Comparison of ENCODE assay signal across 9 mouse cellular contexts in the genomic region with DNA sequence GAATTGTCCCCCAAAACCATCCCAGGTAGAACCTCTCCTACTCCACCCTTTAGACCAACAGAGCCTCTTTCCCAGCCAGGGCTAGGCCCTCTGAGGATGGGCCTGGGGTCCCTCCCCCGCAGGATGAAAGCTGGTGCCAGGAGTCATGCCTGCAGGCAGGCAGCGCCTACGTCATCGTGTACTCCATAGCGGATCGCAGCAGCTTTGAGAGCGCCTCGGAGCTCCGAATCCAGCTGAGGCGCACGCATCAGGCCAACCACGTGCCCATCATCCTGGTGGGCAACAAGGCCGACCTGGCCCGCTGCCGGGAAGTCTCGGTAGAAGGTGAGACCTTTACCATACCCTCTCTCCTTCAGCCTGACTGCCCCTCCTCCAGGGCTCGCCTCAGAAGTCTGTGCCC. TPM values are rescaled to one million over a fixed set of nuclear protein-coding genes. Genes with fewer than 3 reads are reported as not detected.
DNase-seq lines count a peak whose midpoint lies in the region; ATAC-seq lines count a peak whose summit lies in the region.
"Had no signal": no experiment of that assay in that cellular context is flagged by ENCODE, and none has a peak within 500 bp of the region (broad histone marks: within the 10 kb centered on the region; RNA-seq: fewer than 3 reads in every experiment).

No protein-coding gene starts in this region.

- peak overlapping the region; percentile 6; the same call in 1 of the 2 replicates for H3K27ac ChIP-seq in heart, embryonic 12.5 days (ENCODE audit: poor library complexity, severe bottlenecking)
- H3K27ac ChIP-seq in limb, embryonic 11.5 days (replicated peaks; ENCODE audit: low read depth, low read length), result no peak overlapping the region
- H3K27ac ChIP-seq: liver, embryonic 13.5 days had no signal

- H3K9me3 ChIP-seq in heart, embryonic 12.5 days (replicated peaks), result no peaks in the 10 kb centered on the region
- H3K9me3 ChIP-seq in limb, embryonic 11.5 days (ENCODE audit: control insufficient read depth, low read length), result no peaks in the 10 kb centered on the region
- H3K9me3 ChIP-seq: liver, embryonic 13.5 days had no signal

- H3K9ac ChIP-seq in heart, embryonic 12.5 days, result 0 out of 2 replicates have a peak overlapping the region, but pooled peaks have one; percentile 48
- H3K9ac ChIP-seq in limb, embryonic 11.5 days (ENCODE audit: low read length), result no peak overlapping the region
- H3K9ac ChIP-seq: liver, embryonic 13.5 days had no signal

- H3K27me3 ChIP-seq in heart, embryonic 12.5 days (replicated peaks), result peaks cover 11% of the 10 kb centered on the region
- H3K27me3 ChIP-seq in limb, embryonic 11.5 days (ENCODE audit: control insufficient read depth, insufficient read depth, low read length), result peaks cover 8% of the 10 kb centered on the region; the same call in 1 of the 2 replicates

- WGBS in heart, embryonic 12.5 days, result 16% methylated on average over 17 of the region's 17 CpGs
- 34% methylated on average over 17 of the region's 17 CpGs for WGBS in limb, embryonic 11.5 days

- H3K4me1 ChIP-seq in heart, embryonic 12.5 days (replicated peaks), result peaks cover 54% of the 10 kb centered on the region
- H3K4me1 ChIP-seq in limb, embryonic 11.5 days (ENCODE audit: control insufficient read depth, insufficient read depth, low read length), result peaks cover 3% of the 10 kb centered on the region; the same call in 1 of the 2 replicates
- H3K4me1 ChIP-seq: liver, embryonic 13.5 days had no signal

- ATAC-seq in heart, embryonic 12.5 days (ENCODE audit: insufficient number of reproducible peaks, low FRiP score), result no peak
- ATAC-seq in limb, embryonic 11.5 days (ENCODE audit: insufficient number of reproducible peaks, low FRiP score, low TSS enrichment, low read depth), result no peak

- no peak for DNase-seq in heart, postnatal 36 days
- DNase-seq in retina, postnatal 1 day, result peak; percentile 34
- DNase-seq in retina, embryonic 14.5 days (ENCODE audit: low spot score), result no peak
- peak; percentile 44 for DNase-seq in limb, embryonic 11.5 days (ENCODE audit: low spot score)
- no peak for DNase-seq in urinary bladder, postnatal 10 days (ENCODE audit: low spot score)
- no peak for DNase-seq in left cerebral cortex, adult 9 months (ENCODE audit: low spot score in 2 of 2)
- no peak for DNase-seq in layer of hippocampus, adult 9-11 months
- DNase-seq: liver, embryonic 13.5 days had no signal

- intact Hi-C loops in heart, postnatal 36 days (cut with DNase I), result no loop called here

- no peaks in the 10 kb centered on the region for H3K36me3 ChIP-seq in heart, embryonic 12.5 days
- H3K36me3 ChIP-seq in limb, embryonic 11.5 days (ENCODE audit: control insufficient read depth, insufficient read depth, low read length), result no peaks in the 10 kb centered on the region
- H3K36me3 ChIP-seq: liver, embryonic 13.5 days had no signal

- H3K4me3 ChIP-seq in heart, embryonic 12.5 days, result peak overlapping the region; percentile 19
- no peak overlapping the region for H3K4me3 ChIP-seq in limb, embryonic 11.5 days (ENCODE audit: low read depth, low read length)
- H3K4me3 ChIP-seq: liver, embryonic 13.5 days had no signal

- H3K4me2 ChIP-seq in heart, embryonic 12.5 days, result peak overlapping the region; percentile 51
- H3K4me2 ChIP-seq in limb, embryonic 11.5 days (ENCODE audit: low read depth, severe bottlenecking), result peak overlapping the region; percentile 37
- H3K4me2 ChIP-seq: liver, embryonic 13.5 days had no signal

RNA-seq across cellular contexts. Expression of a gene that starts 6.6 kb away (rescaled TPM):
- 9.5 and 10.1 TPM in 2 replicates for polyA plus RNA-seq in heart, embryonic 12.5 days (2016; fragmentation: Nextera tagmentation; extraction: Ambion mirVana)
- total RNA-seq in heart, postnatal 36 days (2021), result 1 to 10 TPM; 6.5 to 7.8 TPM
- polyA plus RNA-seq in limb, embryonic 11.5 days (2014; fragmentation: Nextera tagmentation; extraction: Ambion mirVana), result 0.69 and 0.88 TPM in 2 replicates

RNA-seq across cellular contexts. Expression of a gene that starts 10.5 kb away (rescaled TPM):
- polyA plus RNA-seq in heart, embryonic 12.5 days (2016; fragmentation: Nextera tagmentation; extraction: Ambion mirVana), result not detected in 2 replicates
- not detected for total RNA-seq in heart, postnatal 36 days (2021)
- polyA plus RNA-seq in limb, embryonic 11.5 days (2014; fragmentation: Nextera tagmentation; extraction: Ambion mirVana), result 0.89 TPM in 1 of 2 replicates, not detected in the other
- polyA plus RNA-seq: liver, embryonic 13.5 days had no signal

RNA-seq across cellular contexts. Expression of a gene that starts 29.2 kb away (rescaled TPM):
- not detected in 2 replicates for polyA plus RNA-seq in heart, embryonic 12.5 days (2016; fragmentation: Nextera tagmentation; extraction: Ambion mirVana)
- total RNA-seq in heart, postnatal 36 days (2021), result not detected
- polyA plus RNA-seq in limb, embryonic 11.5 days (2014; fragmentation: Nextera tagmentation; extraction: Ambion mirVana), result not detected in 2 replicates
- polyA plus RNA-seq: liver, embryonic 13.5 days had no signal

RNA-seq across cellular contexts. Expression of a gene that starts 34.1 kb away (rescaled TPM):
- polyA plus RNA-seq in heart, embryonic 12.5 days (2016; fragmentation: Nextera tagmentation; extraction: Ambion mirVana), result not detected in 2 replicates
- total RNA-seq in heart, postnatal 36 days (2021), result not detected
- polyA plus RNA-seq in limb, embryonic 11.5 days (2014; fragmentation: Nextera tagmentation; extraction: Ambion mirVana), result not detected in 2 replicates
- polyA plus RNA-seq: liver, embryonic 13.5 days had no signal

RNA-seq across cellular contexts. Expression of a gene that starts 35.9 kb away (rescaled TPM):
- 87.5 and 91.9 TPM in 2 replicates for polyA plus RNA-seq in heart, embryonic 12.5 days (2016; fragmentation: Nextera tagmentation; extraction: Ambion mirVana)
- 10 to 100 TPM; 33.1 to 41.2 TPM for total RNA-seq in heart, postnatal 36 days (2021)
- polyA plus RNA-seq in limb, embryonic 11.5 days (2014; fragmentation: Nextera tagmentation; extraction: Ambion mirVana), result 123 and 126 TPM in 2 replicates

Comparison
In these comparisons a context has a peak if more than half of its experiments do, and no peak if none do; other contexts are left out.
1. DNase-seq: peak in retina, postnatal 1 day (single experiment) and limb, embryonic 11.5 days (single experiment); none in heart, postnatal 36 days (0 of 2), retina, embryonic 14.5 days (single experiment), urinary bladder, postnatal 10 days (single experiment), left cerebral cortex, adult 9 months (0 of 2) and layer of hippocampus, adult 9-11 months (single experiment).